Comparison of ENCODE assay signal across 30 mouse cellular contexts in genomic region chr2:4954216-4954760, GRCm38 (mm10). TPM values are rescaled to one million over a fixed set of nuclear protein-coding genes. Genes with fewer than 3 reads are reported as not detected.
DNase-seq lines count a peak whose midpoint lies in the region; TF ChIP-seq lines count a peak whose summit lies in the region.
"Had no signal": no experiment of that assay in that cellular context is flagged by ENCODE, and none has a peak within 500 bp of the region (broad histone marks: within the 10 kb centered on the region; RNA-seq: fewer than 3 reads in every experiment).

No protein-coding gene starts in this region.

- TF ChIP-seq CTCF in ES-Bruce4 (IDR thresholded peaks at IDR 0.05; ENCODE audit: low read depth, low read length), result no peak

- H3K4me1 ChIP-seq in ES-Bruce4 (ENCODE audit: control insufficient read depth, insufficient read depth, low read length), result no peaks in the 10 kb centered on the region
- H3K4me1 ChIP-seq: embryonic facial prominence, embryonic 12.5 days; embryonic facial prominence, embryonic 15.5 days; hindbrain, embryonic 12.5 days had no signal

- no peak overlapping the region for H3K4me3 ChIP-seq in ES-Bruce4 (ENCODE audit: low read depth, low read length)
- H3K4me3 ChIP-seq: embryonic facial prominence, embryonic 12.5 days; embryonic facial prominence, embryonic 15.5 days; heart, adult 2 months; hindbrain, embryonic 12.5 days had no signal

- TF ChIP-seq EP300 in ES-Bruce4 (IDR thresholded peaks at IDR 0.05; ENCODE audit: insufficient read depth, low read depth, low read length), result no peak

- no peak for TF ChIP-seq POLR2A in ES-Bruce4 (IDR thresholded peaks at IDR 0.05; ENCODE audit: insufficient read depth, low read length)

- H3K9ac ChIP-seq in ES-Bruce4 (ENCODE audit: low read depth, poor library complexity, severe bottlenecking), result no peak overlapping the region
- H3K9ac ChIP-seq: embryonic facial prominence, embryonic 12.5 days; embryonic facial prominence, embryonic 15.5 days; forebrain, postnatal 0 days; hindbrain, embryonic 12.5 days had no signal

- no peaks in the 10 kb centered on the region for H3K27me3 ChIP-seq in ES-Bruce4 (ENCODE audit: control insufficient read depth, insufficient read depth, low read length, poor library complexity, severe bottlenecking)
- H3K27me3 ChIP-seq: embryonic facial prominence, embryonic 12.5 days; embryonic facial prominence, embryonic 15.5 days; hindbrain, embryonic 12.5 days had no signal

- DNase-seq in heart, adult 11 months, result peak; percentile 34
- DNase-seq in heart, adult 8-10 months (ENCODE audit: low spot score), result no peak
- DNase-seq in R1 (ENCODE audit: low read depth, low spot score), result peak; percentile 85
- no peak for DNase-seq in right cerebral cortex, postnatal 36 days (ENCODE audit: low spot score in 2 of 2)
- DNase-seq in cerebellum, postnatal 25 days, result no peak
- DNase-seq: adrenal gland, postnatal 10 days; adrenal gland, postnatal 36 days; B cell, adult 2 months; cerebellum, adult 18-20 months; cerebellum, adult 9-10 months; cerebellum, postnatal 14 days; forebrain, postnatal 0 days; gastrocnemius, postnatal 25 days; heart, adult 2 months; kidney, adult 18-20 months had no signal

- peak overlapping the region; percentile 51 for H3K27ac ChIP-seq in ES-Bruce4 (ENCODE audit: insufficient read depth, low read length)
- H3K27ac ChIP-seq: embryonic facial prominence, embryonic 12.5 days; embryonic facial prominence, embryonic 15.5 days; heart, adult 2 months; hindbrain, embryonic 12.5 days; hindbrain, postnatal 0 days had no signal

- H3K9me3 ChIP-seq in ES-Bruce4 (replicated peaks; ENCODE audit: control insufficient read depth, insufficient read depth, low read length, poor library complexity, severe bottlenecking), result peaks cover 38% of the 10 kb centered on the region
- H3K9me3 ChIP-seq: embryonic facial prominence, embryonic 15.5 days had no signal

- no peaks in the 10 kb centered on the region for H3K36me3 ChIP-seq in ES-Bruce4 (ENCODE audit: control insufficient read depth, insufficient read depth, low read length, poor library complexity, severe bottlenecking)
- H3K36me3 ChIP-seq: embryonic facial prominence, embryonic 12.5 days; embryonic facial prominence, embryonic 15.5 days; hindbrain, embryonic 12.5 days had no signal

RNA-seq across cellular contexts. Expression of gene Ucma, which starts 21.6 kb away (rescaled TPM):
- not detected for total RNA-seq in heart, adult 8-10 months (2022)
- 1.2 TPM in 1 of 2 replicates, not detected in the other for polyA plus RNA-seq in ES-Bruce4 (2011; ENCODE audit: insufficient read depth, insufficient read length, low read depth, missing spikeins)
- total RNA-seq: adrenal gland, adult 18-20 months; adrenal gland, postnatal 10 days; adrenal gland, postnatal 36 days; common myeloid progenitor, adult 5-6 weeks; forebrain, postnatal 0 days; gastrocnemius, postnatal 25 days; heart, adult 2 months; hematopoietic stem cell, adult 5-6 weeks; MEL had no signal
- polyA plus RNA-seq: embryonic facial prominence, embryonic 12.5 days; heart, embryonic 11.5 days; heart, embryonic 14.5 days; heart, postnatal 0 days; inflammation-experienced regulatory T-cells, adult 6 months; intestine, embryonic 16.5 days had no signal

RNA-seq across cellular contexts. Expression of gene Phyh, which starts 35.5 kb away (rescaled TPM):
- total RNA-seq in heart, adult 8-10 months (2022), result 100 to 1,000 TPM; 845 to 879 (median 862) TPM
- 45.4 and 54.2 TPM in 2 replicates for polyA plus RNA-seq in ES-Bruce4 (2011; ENCODE audit: insufficient read depth, insufficient read length, low read depth, missing spikeins)
- total RNA-seq: MEL had no signal

RNA-seq across cellular contexts. Expression of gene Mcm10, which starts 58.3 kb away (rescaled TPM):
- under 1 TPM; 0.22 to 0.72 (median 0.39) TPM for total RNA-seq in heart, adult 8-10 months (2022)
- 91.6 and 92.8 TPM in 2 replicates for polyA plus RNA-seq in ES-Bruce4 (2011; ENCODE audit: insufficient read depth, insufficient read length, low read depth, missing spikeins)
- total RNA-seq: gastrocnemius, adult 8-10 months had no signal

Comparison
In these comparisons a context has a peak if more than half of its experiments do, and no peak if none do; other contexts are left out.
1. DNase-seq: peak in heart, adult 11 months (single experiment) and R1 (single experiment); none in heart, adult 8-10 months (single experiment), right cerebral cortex, postnatal 36 days (0 of 2) and cerebellum, postnatal 25 days (0 of 2).